Comparison of ENCODE assay signal across 8 mouse cellular contexts in the genomic region with DNA sequence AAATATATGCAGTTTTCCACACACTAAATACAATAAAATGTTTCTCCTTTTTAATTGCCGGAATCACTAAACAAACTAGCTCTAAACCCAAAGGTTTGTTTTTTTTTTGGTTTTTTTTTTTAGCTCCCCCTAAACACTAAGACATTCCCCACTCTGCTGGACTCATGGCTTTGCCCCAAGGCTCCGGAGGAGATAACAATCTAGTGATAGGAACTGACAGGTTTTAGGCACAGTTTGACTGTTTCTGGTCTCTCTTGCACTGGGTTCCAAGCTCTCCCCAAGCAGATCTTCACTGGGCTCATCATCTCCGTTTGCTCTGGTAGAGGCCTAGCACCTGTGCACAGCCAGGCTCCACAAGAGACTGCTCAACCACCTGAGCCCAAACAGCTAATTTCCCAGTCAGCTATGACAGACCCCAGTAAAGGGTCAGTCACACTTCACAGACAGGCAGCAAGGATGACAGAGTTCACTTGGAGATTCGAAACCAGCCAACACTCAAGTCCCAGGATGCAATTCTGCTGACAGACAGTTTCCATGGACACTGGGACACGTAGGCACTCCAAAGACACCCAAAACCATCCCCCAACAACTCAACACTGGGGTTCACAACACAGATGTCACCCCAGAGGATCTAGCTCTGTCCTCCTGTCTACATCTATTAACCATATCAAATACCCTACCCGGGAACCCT. TPM values are rescaled to one million over a fixed set of nuclear protein-coding genes. Genes with fewer than 3 reads are reported as not detected.
DNase-seq lines count a peak whose midpoint lies in the region; ATAC-seq and TF ChIP-seq lines count a peak whose summit lies in the region.

No protein-coding gene starts in this region.

- no peak for TF ChIP-seq POLR2A in thymus, adult 2 months (IDR thresholded peaks at IDR 0.05; ENCODE audit: control insufficient read depth, extremely low read depth, insufficient read depth, low read length, poor library complexity)

- H3K36me3 ChIP-seq in thymus, adult 2 months (ENCODE audit: control insufficient read depth, insufficient read depth, low read length) = peaks cover 3% of the 10 kb centered on the region; the same call in 1 of the 2 replicates
- peaks cover 24% of the 10 kb centered on the region for H3K36me3 ChIP-seq in limb, embryonic 13.5 days
- H3K36me3 ChIP-seq in splenic B cell, adult 2 months (ENCODE audit: control insufficient read depth, insufficient read depth, low read length, poor library complexity, severe bottlenecking) = no peaks in the 10 kb centered on the region

- no peaks in the 10 kb centered on the region for H3K9me3 ChIP-seq in limb, embryonic 13.5 days

- TF ChIP-seq CTCF in thymus, adult 2 months (IDR thresholded peaks at IDR 0.05; ENCODE audit: borderline replicate concordance, control insufficient read depth, extremely low read depth, insufficient read depth, low read length, poor library complexity) = no peak

- peaks cover 11% of the 10 kb centered on the region for H3K4me1 ChIP-seq in thymus, adult 2 months (replicated peaks; ENCODE audit: control insufficient read depth, insufficient read depth, low read length)
- peaks cover 15% of the 10 kb centered on the region for H3K4me1 ChIP-seq in limb, embryonic 13.5 days

- 19% methylated on average over 6 of the region's 6 CpGs for WGBS in thymus, adult 2 months
- 50% methylated on average over 6 of the region's 6 CpGs for WGBS in limb, embryonic 13.5 days

- no peak overlapping the region for H3K27ac ChIP-seq in thymus, adult 2 months (ENCODE audit: control insufficient read depth, insufficient read depth, low read length)
- no peak overlapping the region for H3K27ac ChIP-seq in limb, embryonic 13.5 days

- no peaks in the 10 kb centered on the region for H3K27me3 ChIP-seq in thymus, adult 2 months (ENCODE audit: control insufficient read depth, insufficient read depth, low read length)
- no peaks in the 10 kb centered on the region for H3K27me3 ChIP-seq in limb, embryonic 13.5 days
- no peaks in the 10 kb centered on the region for H3K27me3 ChIP-seq in splenic B cell, adult 2 months (ENCODE audit: control insufficient read depth, insufficient read depth, low read length, poor library complexity, severe bottlenecking)

- no peak for ATAC-seq in limb, embryonic 13.5 days (ENCODE audit: low FRiP score, low read depth)

- peak; percentile 40 to 45 for DNase-seq in cerebellum, postnatal 14 days
- no peak for DNase-seq in cerebellum, postnatal 36 days
- DNase-seq in thymus, adult 2 months = no peak
- DNase-seq in thymus, postnatal 25 days = no peak
- DNase-seq in splenic B cell, adult 2 months (ENCODE audit: low read depth, low spot score) = peak; percentile 16
- DNase-seq in T-cell, adult 2 months (ENCODE audit: low spot score) = no peak
- DNase-seq in thymus, postnatal 10 days (ENCODE audit: low spot score in 2 of 2) = no peak

- H3K4me2 ChIP-seq in limb, embryonic 13.5 days (replicated peaks) = peak overlapping the region; percentile 77

- H3K9ac ChIP-seq in limb, embryonic 13.5 days = peak overlapping the region; percentile 84

- peak overlapping the region; percentile 12; the same call in 1 of the 2 replicates for H3K4me3 ChIP-seq in thymus, adult 2 months (ENCODE audit: control insufficient read depth, insufficient read depth, low read length)
- peak overlapping the region; percentile 76 for H3K4me3 ChIP-seq in limb, embryonic 13.5 days

RNA-seq across cellular contexts. Expression of gene Slc38a10, which starts 1.5 kb away (rescaled TPM):
- 165 and 167 TPM in 2 replicates for polyA plus RNA-seq in thymus, adult 2 months (2012; rRNA removed)
- polyA plus RNA-seq in limb, embryonic 13.5 days (2015; fragmentation: Nextera tagmentation; extraction: Ambion mirVana) = 86.4 and 94.5 TPM in 2 replicates

RNA-seq across cellular contexts. Expression of gene Ndufaf8, which starts 50.9 kb away (rescaled TPM):
- polyA plus RNA-seq in thymus, adult 2 months (2012; rRNA removed) = 33.0 and 47.7 TPM in 2 replicates
- 69.3 and 76.9 TPM in 2 replicates for polyA plus RNA-seq in limb, embryonic 13.5 days (2015; fragmentation: Nextera tagmentation; extraction: Ambion mirVana)

RNA-seq across cellular contexts. Expression of gene Tepsin, which starts 51.1 kb away (rescaled TPM):
- 95.3 and 103 TPM in 2 replicates for polyA plus RNA-seq in thymus, adult 2 months (2012; rRNA removed)
- 18.1 and 18.5 TPM in 2 replicates for polyA plus RNA-seq in limb, embryonic 13.5 days (2015; fragmentation: Nextera tagmentation; extraction: Ambion mirVana)

Comparison
In these comparisons a context has a peak if more than half of its experiments do, and no peak if none do; other contexts are left out.
1. DNase-seq: peak in cerebellum, postnatal 14 days (2 of 2) and splenic B cell, adult 2 months (single experiment); none in cerebellum, postnatal 36 days (0 of 2), thymus, adult 2 months (single experiment), thymus, postnatal 25 days (single experiment), T-cell, adult 2 months (single experiment) and thymus, postnatal 10 days (0 of 2).